Mouse (Mus musculus) layer of hippocampus, adult 18-20 months (tissue): ENCODE data around the gene Bloc1s2. TPM values are rescaled to one million over a fixed set of nuclear protein-coding genes. Genes with fewer than 3 reads are reported as not detected.

Experiments
- DNase-seq, 2 experiments: peaks; one replicate each; pipeline ENCODE4 v3.0.0; 2022; ENCODE audit warnings: low spot score in 2 of 2
- long read RNA-seq: library from polyadenylated mRNA; stranded (forward); transcript quantifications from one replicate; pipeline ENCODE4 v2.0.0, GENCODE M21; 2021
- total RNA-seq, 2 experiments: library from RNA; stranded (reverse); gene quantifications; 2 replicates each; pipeline ENCODE4 v1.2.3; 2021

Gene Bloc1s2
- 10 to 100 TPM; 58.8 to 60.8 TPM for total RNA-seq
- long read RNA-seq, transcript Bloc1s2-201 (5 exons, 885 nt): major isoform, 33 of 44 reads
- long read RNA-seq, partial matches to known transcripts: 2 of 44 reads
- long read RNA-seq, other reads (novel, unspliced or antisense): 7 of 44 reads

DNA sequence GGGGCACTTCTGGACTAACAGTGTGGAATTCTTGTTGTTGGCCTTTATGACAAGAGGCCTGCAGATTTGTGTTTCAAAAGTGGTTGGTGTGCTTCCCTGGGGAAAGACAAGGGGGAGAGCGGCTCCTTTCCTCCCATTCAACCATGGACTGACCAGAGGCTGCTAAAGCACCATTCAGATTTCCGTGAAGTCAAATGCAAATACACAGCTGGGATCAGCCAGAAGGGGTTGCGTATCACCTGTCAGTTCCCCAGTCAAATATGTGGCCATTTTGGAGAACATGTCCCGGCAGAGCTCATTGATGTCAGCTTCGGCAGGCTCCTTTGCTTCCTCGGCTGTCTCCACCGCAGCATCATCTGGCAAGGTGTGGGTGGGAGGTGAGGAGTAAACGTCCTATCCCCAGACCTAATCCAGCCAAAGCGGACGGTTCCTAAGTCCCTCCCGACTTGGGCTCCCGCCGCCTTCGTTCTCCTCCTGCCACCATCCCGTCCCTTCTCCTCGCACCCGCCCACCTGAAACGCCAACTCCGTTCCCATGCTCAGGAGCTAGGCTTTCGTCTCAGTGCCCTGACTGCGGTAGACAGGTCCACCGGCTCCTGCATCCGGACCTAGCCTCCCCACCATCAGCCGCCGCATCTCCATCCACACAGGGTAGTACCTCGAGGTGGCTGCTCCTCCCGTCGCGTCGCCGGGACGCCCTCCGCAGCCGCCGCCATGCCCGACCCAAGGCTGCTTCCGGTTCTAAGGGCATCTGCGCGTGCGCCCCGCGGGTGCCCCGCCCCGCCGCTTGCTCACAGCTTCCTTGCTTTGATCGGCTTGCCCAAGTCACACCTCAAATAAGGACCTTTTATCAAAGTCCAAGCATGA is at the start of gene Bloc1s2:
TSS of gene Bloc1s2 (minus strand) at position 745 of the 866 bp plus-strand sequence.
- peak; percentile 87 to 93 for DNase-seq

DNA sequence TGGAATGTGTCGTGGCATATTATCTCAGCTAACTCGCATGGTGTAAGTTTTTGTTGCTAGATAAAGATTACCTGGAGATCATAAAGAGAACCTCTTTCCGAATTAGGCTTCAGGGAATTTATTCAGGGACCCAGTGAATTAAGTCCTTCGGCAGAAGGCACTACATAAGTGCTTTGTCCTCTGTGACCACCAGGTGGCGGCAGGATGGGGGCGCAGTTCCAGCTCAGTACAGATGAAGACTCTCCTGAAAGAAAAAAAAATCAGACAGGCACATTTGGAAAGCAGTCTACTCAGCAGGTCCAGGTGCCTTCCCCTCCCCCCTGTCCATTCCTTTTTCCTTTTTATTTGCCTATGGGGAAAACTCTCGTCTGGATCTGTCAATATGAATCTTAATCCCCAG is 48.9 kb upstream of the Bloc1s2 start:
- DNase-seq: peak; percentile 66 to 78

DNA sequence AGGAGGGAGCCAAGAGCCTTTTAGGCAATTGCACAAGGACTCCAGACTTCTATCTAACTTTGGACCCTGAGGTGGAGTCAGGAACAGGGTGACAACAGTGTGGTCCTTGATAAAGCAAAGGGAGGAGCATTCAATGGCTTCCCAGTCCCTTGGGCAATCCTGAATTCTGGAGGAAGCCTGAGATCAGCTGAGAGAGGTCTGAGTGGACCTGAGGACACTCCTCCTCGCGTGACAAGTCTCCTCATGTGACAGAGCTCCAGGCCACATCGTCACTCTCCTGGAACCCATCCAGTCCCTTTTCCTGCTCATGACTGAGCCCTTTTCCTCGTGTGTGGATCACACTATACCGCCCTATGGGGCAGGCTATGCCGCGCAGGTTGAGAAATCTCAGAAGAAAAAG is 47.7 kb upstream of the Bloc1s2 start:
- no peak for DNase-seq

- DNase-seq: no peak
Observed at GRCm38 (mm10) chr19:44192342-44192741, 46.1 kb upstream of the Bloc1s2 start, which contains the start of gene Pkd2l1. Gene Pkd2l1, minus strand, starts transcription at chr19:44192442.

DNA sequence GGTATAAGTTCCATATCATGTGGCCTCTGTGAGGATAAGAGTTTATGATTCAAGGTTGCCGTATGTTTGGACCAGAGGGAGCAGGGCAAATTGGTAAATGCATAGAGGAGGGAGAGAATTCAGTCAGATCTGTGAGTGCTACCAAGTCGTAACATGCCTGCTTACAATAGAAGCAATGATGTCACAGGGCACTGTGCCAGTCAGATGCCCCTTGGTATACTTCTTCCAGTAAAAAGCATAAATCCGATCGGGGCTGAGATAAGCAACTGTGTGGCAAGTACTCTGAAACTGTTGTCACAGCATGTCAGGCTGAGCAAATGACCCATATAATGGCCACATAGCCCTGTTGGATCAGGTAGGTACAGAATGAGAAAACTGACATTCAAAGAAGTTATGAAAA is 42.8 kb upstream of the Bloc1s2 start:
- DNase-seq: no peak

DNA sequence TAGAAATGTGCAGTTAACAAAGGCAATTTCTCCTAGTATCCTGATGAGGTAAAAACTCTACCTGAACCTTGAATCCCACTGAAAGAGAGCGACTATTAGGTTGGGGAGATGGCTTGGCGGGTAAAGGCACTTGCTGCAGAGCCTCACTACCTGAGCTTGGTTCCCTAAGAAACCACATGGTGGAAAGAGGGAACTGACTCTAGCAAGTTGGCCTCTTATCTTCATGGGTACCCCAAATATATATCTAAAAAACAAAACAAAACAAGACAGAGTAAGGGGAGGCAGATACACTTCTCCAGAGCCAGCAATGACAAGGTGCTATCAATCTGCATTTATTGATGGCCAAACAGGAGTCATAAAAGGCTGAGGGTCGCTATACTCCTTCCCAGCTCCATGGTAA is 37.7 kb upstream of the Bloc1s2 start:
- DNase-seq: no peak

GRCm38 (mm10) chr19:44180502-44180901 is 34.3 kb upstream of the Bloc1s2 start:
- no peak for DNase-seq

- no peak for DNase-seq
Observed at GRCm38 (mm10) chr19:44176741-44177140, 30.5 kb upstream of the Bloc1s2 start.

DNA sequence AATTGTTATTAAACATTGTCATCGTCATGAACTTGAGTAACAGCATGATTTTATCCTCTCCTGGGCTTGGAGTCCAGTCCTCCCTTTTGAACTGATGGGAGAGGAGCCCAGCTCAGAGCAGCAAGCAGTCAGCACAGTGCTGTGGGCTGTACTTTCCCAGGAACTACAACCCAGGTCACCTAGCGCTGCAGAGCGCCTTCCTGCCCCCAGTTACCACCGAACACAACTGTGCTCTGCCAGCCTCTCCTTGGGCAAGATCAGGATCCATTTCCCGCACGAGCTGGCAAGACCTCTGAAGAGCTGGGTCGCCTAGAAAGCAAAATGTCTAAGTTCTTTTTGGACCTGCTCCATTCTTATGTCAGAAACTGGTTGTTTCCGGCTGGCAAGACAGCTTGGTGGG is 28.6 kb upstream of the Bloc1s2 start:
- DNase-seq: no peak

DNA sequence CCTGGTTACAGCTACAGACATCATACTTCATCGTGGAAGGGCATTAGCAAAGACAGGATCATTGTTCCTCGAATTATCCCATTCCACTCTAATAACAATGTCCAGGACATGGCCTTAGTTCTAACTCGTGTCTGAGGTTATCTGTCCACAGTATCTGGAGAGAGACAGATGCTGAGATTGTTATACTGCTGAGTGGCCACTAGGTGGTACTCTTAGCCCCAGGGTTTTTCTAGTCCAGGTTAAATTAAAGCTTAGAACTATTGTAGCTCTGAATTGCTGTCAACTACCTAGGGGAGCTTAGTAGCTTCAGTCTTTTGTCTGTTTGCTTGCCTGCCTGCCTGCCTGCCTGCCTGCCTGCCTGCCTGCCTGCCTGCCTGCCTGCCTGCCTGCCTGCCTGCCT is 15.3 kb upstream of the Bloc1s2 start:
- DNase-seq: no peak

GRCm38 (mm10) chr19:44159386-44159785 is 13.1 kb upstream of the Bloc1s2 start:
- no peak for DNase-seq

GRCm38 (mm10) chr19:44157005-44157404 is 10.8 kb upstream of the Bloc1s2 start:
- no peak for DNase-seq

DNA sequence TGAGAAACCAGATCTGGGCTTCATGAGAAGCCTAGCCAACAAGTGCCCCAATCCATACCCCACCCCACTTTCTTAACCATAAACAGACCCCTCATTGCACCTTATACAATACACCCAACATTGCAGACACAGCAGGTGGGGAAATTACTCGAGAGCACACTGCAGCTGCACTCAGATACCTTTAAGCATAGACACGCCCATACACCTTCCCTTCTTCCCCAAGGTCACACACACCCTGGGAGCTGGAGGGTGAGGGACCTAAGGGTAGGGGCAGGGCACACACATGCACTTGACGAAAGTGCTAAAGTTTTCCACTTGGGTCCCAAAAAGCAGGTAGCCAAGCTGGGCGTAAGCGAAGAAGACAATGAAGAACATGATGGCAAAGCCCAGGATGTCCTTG is 7.5 kb upstream of the Bloc1s2 start:
- DNase-seq: no peak

DNA sequence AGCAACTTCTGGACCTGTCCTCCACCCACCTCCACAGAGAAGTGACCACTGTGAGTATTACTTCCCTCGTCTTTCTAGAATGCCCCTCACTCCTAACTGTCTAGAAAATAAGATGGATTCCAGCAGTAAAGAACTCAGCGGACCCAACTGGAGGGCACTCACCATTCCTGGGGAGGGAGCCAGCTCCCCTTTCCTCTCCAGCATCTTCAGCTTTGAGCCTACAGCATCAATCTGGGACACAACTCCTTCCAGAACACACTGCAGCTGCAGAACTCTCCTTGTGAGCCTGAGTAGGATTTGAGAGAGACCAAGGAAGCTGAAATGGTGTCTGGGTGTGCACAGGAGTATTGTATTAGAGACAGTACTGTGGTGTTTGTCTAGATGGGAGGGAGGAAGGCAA is 2.7 kb upstream of the Bloc1s2 start:
- no peak for DNase-seq

GRCm38 (mm10) chr19:44148345-44148744 is 2.1 kb upstream of the Bloc1s2 start:
- DNase-seq: no peak

DNA sequence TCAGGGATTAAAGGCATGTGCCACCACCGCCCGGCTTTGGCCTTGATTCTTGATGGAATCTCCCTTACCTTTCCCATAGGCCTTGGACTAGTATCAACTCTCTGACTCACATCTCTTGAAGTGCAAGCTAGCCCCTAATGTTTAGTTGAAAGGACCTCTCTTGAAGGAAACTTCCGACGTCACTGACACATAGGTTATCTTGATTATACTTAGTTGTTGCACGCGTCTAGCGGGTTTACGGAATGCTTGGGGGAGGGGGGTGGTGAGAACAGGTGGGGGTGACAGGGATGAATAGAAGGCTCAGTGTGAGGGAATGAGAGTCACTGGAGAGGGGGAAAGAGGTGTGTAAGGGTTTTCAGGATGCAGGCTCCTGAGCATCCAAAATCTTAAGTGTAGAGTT is 705 bp upstream of the Bloc1s2 start:
- DNase-seq: no peak

GRCm38 (mm10) chr19:44146568-44146879 is 278 bp upstream of the Bloc1s2 start:
- DNase-seq: no peak

- no peak for DNase-seq
Observed at GRCm38 (mm10) chr19:44144366-44144765, 1.9 kb downstream of the Bloc1s2 start.

DNA sequence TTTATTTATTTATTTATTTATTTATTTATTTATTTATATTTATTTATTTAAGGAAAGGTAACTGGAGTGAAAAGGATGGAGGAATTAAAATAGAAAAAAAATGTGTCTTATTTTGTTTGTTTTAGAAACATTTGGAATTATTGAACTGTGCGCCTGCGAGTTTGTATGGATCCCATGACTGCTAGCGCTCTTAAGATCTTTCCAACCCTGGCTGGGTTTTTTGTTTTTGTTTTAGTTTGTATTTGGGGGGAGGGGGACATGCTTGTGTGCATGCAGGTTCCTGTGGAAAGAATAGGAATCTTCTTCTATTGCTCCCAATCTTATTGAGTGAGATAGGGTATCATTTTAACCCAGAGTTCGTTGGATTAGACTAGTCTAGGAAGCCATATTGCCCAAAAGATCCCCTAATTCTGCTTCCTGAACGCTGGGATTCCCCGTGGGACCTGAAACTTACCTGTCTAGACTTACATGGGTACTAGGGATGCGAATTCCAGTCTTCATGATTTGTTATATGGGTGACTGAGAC is 10.2 kb downstream of the Bloc1s2 start:
- no peak for DNase-seq

DNA sequence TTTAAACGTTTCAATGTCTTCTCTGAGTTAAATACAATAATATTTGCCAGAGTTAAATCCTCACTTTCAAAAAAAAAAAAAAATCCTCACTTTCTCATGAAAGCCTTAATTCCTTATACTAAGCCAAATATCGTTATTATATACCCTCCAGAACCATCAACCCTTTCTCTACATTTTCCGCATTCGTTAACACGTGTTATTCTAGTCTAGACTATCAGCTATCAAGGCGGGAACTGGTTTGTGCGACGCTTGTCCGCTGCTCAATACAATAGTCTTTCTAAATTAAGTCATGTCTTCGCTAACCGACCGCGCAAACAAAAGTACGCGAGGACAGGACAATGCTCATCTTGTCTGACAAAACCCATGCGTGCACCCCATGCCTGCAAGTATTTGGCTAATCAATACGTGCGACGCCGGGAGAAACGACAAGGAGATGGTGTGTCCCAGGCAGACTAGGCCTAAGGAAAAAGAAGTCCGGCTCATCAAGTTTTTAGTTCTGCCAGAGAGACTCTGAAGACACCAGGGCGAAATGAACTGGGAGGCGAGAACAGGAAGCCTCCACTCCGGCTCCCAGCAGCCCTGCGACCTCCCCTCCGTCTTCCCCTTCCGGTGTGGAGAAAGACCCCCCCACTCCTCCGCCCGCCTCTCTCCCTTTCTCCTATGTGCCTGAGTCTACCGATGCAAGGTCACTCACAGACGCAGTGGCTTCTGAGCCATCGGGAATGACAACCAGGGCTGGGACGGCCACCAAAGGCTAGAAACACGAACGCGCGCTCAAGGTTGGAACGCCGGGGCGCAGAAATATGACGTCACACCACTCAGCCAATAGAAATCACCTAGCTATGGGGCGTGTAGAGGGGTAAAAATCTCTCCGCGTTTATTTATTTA is 10.9 kb downstream of the Bloc1s2 start, which contains the start of gene Cwf19l1:
TSS of gene Cwf19l1 (minus strand) at position 805 of the 888 bp plus-strand sequence.
- DNase-seq: peak; percentile 83 to 94

DNA sequence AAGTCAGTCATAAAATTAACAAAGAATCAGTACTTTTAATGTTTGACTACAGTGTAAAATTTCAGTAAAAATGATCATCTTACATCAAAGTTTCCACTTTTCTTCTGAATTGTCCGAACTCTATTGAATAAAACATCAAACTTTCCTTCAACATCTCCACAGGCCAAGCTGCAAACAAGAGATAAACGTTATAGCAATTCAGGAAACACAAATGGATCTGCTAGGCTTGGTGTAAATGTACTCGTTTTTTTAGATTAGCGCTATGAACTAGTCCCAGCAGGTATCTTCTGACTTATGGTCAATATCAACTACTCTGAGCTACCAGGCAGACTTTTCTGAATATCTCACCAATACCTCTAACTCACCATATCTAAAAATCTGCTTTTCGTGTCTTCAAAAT is 13.3 kb downstream of the Bloc1s2 start:
- no peak for DNase-seq

DNA sequence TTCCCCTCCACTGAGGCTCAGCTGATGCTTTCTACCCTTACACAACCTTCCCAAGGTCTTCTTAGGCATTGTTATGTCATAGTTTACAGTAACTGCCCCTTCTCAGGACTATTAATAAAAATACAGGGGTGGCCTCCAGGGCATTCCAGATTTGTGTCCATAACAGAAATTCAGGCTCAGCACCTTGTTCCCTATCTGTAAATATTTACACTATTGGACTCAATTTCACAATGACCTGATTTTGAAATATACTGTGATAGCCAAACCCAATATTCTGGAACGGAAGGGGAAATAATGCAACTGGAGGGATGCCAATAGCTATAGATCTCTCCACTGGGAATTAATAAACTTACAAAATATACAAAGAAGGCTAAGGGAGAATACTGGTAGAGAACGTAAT is 17.7 kb downstream of the Bloc1s2 start:
- no peak for DNase-seq
